Mouse (Mus musculus) MN1 (cell line): ENCODE measurements around the gene Clec16a.

Experiments
- DNase-seq: peaks from one replicate; pipeline ENCODE4 v3.0.0-alpha.2; 2016; ENCODE audit warnings: low spot score

Clec16a gene

DNA sequence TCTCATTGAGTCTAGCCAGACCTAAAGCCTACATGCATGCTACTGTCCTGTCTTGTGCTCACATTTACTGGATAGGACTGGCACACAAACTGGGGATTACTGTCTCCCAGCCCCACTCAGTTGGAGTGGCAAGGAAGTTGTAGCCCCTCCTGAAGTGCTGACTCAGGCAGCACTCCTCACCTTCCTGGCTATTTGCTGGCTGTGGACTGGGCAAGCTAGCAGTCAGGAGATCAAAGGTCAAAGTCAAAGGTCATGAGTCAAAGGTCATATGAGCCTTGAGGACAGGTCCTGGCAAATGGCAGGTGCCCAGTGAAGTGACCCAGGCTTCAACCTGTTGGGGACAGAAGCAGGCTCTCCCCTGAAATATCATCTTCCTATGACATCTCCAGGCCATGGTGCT lies 99.1 kb downstream of the Clec16a start:
- DNase-seq = no peak

DNA sequence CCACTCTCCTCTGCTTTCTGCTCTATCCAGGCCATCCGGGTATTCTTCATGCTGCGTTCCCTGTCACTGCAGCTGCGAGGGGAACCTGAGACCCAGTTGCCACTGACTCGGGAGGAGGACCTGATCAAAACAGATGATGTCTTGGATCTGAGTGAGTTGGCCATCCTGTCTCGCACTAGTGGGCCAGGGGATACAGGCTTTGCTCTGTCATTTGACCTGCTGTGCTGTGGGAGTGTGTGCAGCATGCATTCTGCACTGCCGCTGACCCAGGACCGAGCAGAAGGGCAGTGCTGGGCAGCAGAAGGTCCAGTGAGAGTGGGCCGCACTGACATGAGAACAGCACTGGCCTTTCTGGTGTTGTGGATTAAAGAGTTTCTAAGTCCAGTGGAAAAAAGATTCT lies 99.6 kb downstream of the Clec16a start:
- DNase-seq = no peak

DNA sequence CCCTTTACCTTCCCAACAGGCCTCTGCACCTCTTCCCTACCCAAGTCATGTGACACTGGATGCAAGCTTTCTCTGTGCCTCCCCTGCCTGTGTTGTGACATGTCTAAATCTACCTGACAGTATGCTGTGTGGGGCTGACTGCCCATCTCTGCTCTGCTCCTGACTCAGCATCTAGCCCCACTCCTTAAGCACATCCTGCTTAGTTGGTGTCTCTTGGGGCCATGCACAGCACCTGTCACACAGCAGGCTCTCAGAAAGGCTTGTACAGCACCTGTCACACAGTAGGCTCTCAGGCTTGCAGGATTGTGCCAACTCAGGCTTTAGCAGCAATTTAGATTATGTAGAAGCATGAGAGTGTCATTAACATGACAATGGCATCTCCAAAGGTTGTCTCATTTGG lies 106.7 kb downstream of the Clec16a start:
- no peak for DNase-seq

DNA sequence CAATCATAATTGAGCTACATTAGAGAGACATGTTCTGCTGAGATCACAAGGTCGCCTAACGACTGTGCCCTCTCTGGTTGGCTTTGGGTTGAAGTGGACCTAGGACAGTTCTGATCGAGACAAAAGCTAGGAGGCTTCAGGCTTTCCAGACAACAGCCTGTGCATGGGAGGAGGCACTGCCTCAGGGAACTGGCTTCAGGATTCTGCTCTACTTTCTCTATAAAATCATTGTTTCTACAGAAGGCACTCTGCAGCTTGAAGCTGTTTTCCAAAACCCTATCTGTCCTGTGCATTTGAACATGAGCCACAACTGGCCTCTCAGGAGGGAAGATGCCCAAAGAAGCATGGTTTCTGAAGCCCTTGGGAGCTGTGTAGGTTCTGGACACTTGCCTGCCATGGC lies 107.8 kb downstream of the Clec16a start:
- no peak for DNase-seq

DNA sequence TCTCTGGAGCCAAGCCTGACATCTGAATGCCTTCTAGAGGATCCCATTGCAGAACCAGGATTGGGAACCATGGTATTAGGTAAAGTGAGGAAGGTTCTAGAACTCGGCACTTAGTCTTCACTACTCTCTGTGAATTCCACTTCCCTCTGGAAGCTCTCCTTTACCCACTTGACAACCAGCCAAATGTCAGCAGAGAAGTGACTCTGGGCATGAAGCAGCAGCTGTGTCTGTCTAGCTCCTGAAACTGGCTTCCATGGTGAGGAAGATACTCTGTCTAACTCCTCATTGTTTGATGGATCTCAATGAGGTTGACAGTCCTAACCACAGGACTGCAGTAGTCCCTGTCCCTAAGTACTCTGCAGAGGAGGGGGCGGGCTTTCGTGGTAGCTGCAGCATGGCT lies 110.1 kb downstream of the Clec16a start:
- DNase-seq = no peak

DNA sequence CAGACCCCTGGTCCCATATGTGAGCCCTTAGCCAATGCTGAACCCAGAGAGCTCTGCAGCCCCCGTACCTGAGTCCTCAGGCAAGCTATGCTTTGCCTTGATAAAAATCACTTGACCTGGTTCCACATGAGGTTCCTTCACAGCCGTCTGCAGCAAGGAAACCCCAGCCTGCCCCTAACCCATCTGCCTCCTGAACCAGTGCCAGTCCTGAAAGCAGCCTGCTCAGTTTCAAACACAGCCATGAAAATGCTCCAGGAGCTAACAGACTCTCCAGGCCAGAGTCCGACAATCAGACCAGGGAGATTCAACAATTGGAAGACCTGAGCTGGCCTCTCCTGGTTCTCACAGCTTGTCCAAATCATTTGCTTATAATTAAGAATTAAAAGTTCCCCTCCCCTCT lies 110.8 kb downstream of the Clec16a start:
- peak; percentile 10 for DNase-seq

DNA sequence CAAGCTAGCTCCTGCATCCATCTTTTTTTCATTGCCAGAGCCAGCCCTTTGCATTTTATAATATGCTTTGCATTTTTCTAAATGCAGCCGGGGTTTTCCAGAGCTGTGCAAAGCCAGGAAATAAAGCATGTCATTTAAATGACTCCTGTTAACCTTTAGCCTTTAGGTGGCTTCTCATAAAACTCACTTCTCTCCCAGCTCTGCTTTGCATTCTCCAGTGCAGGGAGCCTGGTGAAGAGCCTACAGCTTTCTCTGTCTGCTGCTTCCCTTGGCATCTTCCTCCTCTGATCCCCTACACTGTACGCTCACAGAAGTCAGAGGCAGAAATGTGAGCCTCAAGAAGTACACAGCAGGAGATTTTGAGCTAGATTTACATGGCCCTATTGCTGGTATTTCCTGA lies 111.3 kb downstream of the Clec16a start:
- DNase-seq = no peak

DNA sequence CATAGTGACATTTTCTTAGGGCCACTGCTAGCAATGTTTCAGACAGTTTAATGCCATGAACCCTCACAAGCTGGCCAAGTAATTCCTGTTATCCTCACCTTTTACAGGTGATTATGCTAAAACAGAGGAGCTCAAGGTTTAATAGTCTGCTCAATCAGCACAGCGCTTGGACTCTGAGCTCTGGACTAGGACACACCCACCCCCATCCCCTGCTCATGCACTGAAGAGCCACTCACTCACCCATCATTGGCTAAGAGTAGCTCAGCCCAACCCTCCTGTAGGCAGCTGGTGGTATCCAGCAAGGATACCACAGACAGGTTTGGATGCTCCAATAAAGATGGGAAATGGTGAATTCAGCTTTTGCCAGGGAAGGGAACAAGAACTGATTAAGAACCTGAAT lies 111.8 kb downstream of the Clec16a start:
- no peak for DNase-seq

DNA sequence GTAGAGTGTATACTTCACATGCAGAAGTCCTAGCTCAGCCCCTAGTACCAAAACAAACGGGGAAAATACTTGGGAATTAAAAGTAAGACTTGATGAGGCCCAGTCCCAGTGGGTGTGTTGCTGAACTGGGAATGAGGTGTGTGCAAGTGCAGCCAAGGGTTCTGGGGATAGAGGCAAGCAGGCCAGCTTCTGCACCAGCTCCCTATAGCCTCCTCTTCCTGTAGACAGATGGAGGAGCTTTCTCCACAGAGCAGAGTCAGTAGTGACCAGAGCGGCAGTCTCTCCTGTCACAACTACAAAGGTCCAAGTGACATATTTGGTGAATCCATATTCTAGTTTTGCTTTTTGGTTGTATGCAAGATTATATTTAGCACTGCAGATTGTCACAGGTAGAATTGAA lies 114.1 kb downstream of the Clec16a start:
- DNase-seq = no peak

DNA sequence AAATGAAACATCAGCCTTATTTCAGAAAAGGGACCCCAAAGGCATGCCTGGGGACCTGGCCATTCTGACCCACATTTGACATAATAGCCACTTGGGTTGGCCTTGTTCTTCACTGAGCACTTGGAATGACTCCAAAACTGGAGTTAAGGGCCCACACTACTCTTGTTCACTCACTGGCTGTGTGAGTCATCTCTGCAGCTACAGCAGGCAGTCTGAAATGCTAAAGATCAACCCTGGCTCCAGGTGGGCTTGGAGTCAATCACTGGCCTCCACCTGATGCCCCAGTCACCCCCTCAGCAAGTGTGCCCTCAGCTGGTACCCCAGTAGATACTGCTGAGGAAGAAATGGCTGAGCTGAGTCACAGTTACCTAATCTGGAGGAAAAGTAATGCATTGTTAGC lies 115.4 kb downstream of the Clec16a start:
- DNase-seq = peak; percentile 27

DNA sequence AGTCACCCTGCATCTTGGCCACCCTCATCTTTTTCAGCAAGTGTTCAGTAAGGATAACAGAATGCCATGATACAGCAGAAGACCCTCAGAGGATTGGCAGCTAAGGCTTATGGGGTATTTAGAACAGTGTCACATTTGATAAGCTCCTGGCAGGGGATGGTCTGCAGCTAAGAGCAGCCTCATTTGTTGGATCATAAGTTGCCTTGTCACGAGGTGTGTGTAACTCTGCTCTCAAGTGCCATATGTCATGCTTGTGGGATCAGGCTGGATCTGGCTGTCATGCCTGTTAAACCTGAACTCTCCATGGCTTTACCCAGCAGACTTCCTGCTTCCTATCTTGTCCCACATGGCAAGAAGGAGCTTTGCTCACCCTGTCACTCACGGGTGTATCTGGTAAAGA lies 116.2 kb downstream of the Clec16a start:
- DNase-seq = no peak

DNA sequence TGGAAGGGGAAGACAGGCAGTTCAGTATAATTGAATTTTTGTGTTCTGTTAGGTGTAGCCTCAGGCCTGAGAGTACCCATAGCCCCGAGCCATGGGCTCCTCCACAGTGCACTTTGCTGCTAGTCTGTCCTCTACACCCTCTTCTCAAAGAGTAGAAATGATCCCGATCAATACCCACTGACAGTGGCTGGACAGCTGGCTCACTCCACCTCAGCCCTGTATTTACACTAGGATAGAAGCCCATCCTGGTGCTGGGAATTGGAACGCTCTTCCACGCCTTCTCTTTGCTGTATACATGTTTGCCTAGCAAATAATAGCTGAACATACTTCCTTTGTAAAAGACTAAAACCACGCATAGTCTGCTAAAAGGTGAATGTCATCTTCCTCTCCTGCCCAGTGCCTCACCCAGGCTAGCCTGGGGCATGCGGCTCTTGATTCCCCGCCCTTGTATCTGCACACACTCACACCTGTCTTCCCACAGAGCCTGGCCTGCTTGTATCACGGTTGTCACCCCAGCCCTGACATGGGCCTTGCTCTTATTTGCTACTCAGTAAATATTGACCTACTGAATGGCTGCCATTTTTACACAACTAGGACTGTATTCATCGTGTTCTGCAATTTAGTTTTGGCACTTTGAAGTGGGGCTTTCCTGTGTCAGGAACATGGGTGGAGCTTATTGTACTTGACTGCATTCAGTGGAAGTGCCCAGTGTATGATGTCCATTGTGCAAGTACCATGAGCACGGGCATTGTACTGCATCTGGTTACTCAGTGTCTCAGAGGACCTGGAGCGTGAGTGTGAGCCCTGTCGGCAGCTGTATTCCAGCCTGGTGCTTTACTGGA lies 119.0 kb downstream of the Clec16a start:
- DNase-seq = no peak

DNA sequence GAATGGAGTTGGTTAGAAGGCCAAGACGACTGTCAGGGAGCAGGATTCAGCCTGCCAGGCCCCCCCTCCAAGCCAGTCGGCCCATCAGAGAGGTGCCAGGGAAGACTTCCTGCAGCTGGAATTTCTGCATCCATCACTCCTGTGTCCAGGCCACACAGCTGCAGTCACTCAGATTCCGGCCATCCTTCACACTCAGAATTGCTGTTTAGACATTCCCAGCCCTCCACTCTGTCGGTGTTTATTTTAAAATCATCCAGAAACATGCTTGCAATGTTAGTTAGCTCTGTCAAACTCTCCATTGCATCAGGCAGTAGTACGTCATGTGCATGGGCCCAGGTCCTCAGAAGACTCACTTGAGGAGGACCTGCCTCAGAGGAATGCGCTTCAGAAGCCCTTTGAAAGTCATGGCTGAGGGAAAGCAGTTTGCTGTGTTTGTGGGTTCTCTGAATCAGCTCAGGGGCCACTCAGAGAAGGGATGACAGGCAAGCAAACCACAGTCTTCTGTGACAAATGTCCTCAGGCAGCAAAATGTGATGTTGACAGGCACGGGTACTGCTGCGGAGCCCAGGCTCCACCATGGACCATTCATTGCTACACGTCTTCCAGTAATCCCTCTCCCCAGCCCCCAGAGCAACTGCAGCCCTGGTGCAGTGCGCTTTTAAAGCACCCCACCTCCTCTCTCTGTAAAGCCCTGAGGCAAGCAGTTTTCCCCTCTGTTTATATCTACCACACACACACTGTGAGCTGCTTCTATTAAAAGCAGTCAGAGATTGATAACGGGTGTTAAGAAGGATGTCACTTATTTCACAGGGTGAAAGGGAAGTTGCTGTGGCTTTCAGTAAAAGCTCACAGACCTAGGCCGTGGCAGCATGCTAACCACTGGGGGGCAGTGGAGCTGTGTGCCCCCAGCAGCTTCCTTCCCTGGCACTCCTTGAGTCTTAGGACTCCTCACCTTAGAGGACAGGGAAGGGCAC lies 120.1 kb downstream of the Clec16a start:
- DNase-seq = peak; percentile 19

DNA sequence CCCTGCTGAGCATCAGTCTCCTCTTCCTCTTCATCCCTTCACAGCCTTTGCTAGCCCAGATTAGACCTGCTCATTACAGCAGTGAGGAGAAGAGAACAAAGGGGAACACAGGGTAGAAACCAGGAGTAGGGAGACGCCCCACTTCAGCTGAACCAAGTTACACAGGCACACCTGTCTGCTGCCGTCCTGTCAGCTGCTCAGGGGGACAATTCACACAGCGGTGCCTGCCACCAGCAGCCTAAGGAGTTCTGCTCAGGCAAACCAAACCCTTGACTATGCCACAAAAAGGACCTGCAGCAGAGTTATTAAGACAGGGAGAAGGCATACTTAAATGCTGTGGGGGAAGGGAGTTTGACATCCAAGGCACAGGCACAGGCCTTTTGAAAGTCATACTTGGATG lies 121.6 kb downstream of the Clec16a start:
- no peak for DNase-seq

DNA sequence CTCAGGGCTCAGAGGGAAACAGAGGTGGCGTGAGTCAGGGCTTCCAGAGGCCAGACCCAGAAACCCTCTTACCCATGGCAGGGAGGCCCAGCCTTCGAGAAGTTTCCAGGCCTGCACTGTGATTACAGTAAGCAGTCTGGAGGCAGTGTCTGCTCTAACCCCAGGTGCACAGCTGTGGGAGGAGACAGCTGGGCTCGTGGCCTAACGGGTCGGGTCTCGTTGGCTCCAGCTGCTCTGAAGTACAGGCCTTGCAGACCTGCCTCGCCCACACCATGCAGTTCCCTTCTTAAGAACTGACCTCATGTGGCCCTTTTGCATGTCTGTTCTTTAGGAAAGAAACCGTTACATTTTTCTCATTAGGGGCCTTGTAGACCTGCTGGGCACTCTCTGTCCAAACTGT lies 123.3 kb downstream of the Clec16a start:
- DNase-seq = peak; percentile 15

DNA sequence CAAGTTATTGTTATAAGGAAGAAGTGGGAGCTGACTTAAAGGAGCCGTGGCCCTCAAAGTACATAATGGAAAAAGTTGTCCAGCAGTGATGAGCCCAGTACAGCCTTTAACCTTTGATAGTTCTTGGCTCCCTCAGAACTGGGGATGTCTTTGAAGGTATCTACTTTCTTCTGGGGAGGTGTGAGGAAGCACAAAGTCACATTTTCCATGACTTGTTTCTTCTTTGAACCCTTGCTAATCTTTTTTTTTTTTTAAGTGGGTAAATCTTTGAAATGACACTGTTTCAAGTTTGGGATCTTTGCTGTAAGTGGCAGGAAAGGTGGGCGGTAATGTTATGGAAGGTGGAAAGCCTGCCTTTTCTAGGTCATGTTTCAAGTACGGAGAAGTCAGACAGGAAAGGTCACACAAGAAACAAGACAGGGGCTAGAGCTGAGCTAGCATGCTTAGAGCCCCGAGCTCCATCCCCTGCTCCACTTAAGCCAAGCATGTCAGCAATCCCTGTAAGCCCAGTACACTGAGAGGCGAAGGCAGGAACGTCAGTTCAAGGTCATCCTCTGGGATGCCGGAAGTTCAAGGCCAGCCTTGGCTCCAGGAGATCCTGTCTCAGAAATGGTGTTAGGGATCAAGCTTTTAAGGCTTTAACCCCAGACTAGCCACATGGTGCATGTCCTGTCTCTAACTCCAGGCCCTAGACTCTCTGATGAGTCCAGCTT lies 124.0 kb downstream of the Clec16a start:
- no peak for DNase-seq

DNA sequence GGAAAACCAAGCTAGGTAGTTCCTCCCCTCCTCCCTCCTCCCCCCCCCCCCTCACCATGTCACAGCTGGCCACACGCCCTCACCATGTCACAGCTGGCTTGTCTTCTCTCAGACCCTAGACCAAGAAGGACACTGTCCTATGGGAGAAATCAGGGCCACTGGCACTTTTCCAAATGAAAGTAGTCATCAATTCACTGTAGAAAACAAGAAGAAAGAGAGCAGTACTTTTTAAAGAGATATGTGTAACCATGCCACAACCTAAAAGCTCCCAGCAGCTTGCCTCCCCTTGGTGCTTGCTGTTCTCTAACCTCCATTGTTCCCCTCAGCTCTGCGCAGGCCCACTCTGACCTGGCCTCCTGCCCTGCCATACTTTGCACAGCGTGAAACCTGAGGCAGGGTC lies 124.8 kb downstream of the Clec16a start:
- no peak for DNase-seq

DNA sequence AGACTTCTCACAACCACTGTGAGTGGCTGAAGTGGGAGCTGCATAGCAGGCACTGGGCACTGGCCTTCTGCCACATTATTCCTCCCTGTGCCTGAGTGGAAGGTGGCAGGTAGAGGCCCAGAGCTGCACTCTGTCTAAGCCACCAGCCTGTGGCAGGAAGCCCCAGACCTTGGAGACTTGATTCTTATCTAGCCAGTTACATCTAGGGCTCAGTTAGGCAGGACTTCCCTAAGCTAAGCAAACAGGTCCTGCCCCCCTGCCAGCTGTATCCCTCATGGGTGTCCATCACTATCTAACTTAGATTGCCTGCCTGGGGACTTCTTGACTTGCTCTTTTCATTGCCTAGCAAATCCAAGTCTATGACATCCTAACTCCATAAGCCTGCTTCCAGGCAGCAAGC lies 127.4 kb downstream of the Clec16a start:
- no peak for DNase-seq

DNA sequence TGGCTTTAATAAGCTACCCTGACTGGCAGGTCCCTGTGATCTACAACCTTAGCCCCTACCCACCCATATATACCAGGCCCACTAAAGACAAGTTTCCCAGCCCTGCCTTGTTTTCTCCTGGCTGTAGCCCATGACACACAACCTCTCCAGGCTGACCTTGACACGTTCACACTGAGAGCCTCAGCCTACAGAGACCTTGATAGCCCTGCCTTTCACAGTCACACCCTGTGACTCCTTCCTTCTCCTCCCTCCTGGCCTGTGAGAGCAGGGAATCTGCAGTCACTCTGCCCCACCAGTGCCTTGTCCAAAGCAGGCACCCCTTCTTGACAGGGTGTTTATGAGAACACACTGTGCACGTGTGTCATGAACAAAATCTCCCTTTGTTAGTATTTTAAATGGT lies 128.9 kb downstream of the Clec16a start:
- DNase-seq = no peak

DNA sequence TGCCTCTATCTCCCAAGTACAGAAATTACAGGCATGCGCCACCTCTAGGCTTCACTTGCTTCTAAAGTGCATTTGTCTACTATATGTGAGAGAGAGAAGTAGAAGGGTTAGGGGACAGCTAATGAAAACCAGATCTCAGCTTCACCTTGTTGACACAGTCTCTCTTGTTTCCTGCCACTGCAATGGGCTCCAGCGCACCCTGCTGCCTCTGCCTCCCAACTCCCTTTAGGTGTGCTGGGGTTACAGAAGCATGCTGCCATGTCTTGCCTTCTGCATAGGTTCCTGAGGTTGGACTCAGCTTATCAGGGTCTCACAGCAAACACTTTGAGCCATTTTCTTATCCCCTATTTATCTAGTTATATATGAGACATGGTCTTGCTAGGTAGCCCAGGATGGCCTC lies 129.8 kb downstream of the Clec16a start:
- DNase-seq = no peak

DNA sequence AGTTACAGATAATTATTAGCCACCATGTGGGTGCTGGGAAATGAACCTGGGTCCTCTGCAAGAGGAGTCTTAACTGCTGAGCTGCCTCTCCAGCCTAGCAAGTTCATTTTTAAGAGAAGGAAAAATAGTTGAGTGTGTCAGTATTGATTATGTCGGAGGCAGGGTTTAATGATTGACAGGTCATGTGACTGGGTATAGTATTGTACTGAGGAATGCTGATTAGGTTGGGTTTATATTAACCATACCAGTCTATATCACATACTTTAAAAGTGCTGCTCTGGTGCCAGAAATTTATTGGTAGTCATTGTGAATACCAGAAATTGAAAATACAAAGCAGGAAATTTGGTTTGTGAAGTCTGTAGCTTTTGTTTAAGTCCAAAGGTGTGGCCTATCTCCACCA lies 130.5 kb downstream of the Clec16a start:
- DNase-seq = no peak

DNA sequence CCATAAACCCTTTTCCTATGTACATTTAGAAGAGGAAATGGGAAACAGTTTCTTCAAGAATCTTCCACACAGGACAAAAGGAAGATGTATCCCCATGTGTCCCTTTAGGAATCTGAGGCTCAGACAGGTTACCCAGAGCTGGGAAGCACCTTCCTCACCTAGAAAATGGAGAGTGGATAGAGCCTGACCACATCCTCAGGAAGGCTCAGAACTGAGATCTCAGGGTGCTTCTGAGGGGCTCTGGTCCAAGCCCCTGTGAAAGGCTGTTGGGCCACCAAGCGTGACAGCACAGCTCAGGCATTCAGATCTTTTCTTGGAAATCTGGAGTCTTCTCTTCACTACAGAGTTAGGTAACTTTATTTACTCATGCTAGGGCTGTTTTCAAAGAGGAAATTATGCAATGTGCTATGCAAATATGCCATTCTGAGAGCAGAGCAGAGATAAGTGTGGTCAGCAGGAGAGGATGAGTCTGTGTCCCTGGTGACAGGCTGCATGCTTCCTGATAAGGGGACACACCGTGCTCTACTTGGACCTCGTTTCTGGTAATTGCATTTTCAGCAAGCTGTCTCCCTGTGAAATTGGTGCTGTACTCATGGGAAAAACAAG lies 131.4 kb downstream of the Clec16a start:
- no peak for DNase-seq
